Mouse (Mus musculus) lung, adult 2 months (tissue): ENCODE data around the gene Zbtb25.

ENCODE experiments used
- CTCF ChIP-seq: fragments of 200-500 bp; IDR thresholded peaks from 2 replicates; pipeline ENCODE4 v1.5.1; 2011; ENCODE audit warnings: mild to moderate bottlenecking, low read length, control low read depth; ENCODE audit not compliant: insufficient read depth
- POLR2A ChIP-seq: fragments of 200-500 bp; IDR thresholded peaks from 2 replicates; pipeline ENCODE4 v1.6.1; 2011; ENCODE audit warnings: low read depth, mild to moderate bottlenecking, control low read depth, low read length, borderline replicate concordance; ENCODE audit errors: extremely low read depth

GRCm38 (mm10) chr12:76308436-76308835, 61.0 kb downstream of the Zbtb25 start:
- no peak for TF ChIP-seq POLR2A
- TF ChIP-seq CTCF: no peak
